Mouse (Mus musculus) layer of hippocampus, adult 8-10 months (tissue): ENCODE measurements around the gene Aim2. TPM values are rescaled to one million over a fixed set of nuclear protein-coding genes. Genes with fewer than 3 reads are reported as not detected.
A peak's percentile ranks its signal among the peaks of the same experiment; 100 is the strongest.
"Not testable (repeated sequence)": the region's sequence is repeated elsewhere in the genome, so short reads cannot be mapped to it uniquely, and the experiment has no call there.

Source experiments
- DNase-seq, 2 experiments: peaks; one replicate each; pipeline ENCODE4 v3.0.0; 2022; ENCODE audit warnings: low spot score in 2 of 2
- total RNA-seq, 4 experiments: library from RNA; stranded (reverse); gene quantifications; 2 replicates each; pipeline ENCODE4 v1.2.4; 2022

Gene Aim2
- 10 to 100 TPM in 1 of 4 experiments, 1 to 10 TPM in 3; 1.8 to 12.4 (median 5.1) TPM for total RNA-seq

DNA sequence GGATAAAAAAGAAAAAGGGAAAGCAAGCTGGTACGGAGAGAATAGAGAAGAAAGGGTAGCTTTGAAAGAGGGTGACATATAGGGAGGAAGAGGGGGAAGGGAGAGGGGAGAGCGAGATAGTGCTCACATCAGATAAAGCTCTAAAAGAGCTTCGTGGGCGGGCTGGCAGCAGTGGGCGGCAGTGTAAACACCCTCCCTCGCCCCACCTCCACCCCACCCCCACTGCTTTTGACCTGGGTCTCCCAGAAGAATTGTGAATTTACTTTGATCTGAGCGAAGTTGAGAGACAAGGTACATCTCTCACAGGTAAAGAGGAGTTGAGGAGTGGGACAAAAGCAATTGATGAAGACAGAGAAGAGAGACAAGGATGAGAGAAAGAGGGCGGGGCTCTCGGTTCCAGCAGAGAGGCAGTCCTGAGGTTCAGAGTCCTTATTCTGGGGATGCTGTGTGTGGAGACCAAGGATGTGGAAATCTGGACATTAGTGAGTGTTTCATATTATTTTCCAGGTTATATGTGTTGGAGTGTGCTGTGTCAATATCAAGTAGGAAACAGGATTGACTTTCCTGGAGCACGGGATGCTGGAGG is at the start of gene Aim2:
TSS of gene Aim2 (plus strand) at position 508 of the 586 bp plus-strand sequence.
- no peak for DNase-seq

DNA sequence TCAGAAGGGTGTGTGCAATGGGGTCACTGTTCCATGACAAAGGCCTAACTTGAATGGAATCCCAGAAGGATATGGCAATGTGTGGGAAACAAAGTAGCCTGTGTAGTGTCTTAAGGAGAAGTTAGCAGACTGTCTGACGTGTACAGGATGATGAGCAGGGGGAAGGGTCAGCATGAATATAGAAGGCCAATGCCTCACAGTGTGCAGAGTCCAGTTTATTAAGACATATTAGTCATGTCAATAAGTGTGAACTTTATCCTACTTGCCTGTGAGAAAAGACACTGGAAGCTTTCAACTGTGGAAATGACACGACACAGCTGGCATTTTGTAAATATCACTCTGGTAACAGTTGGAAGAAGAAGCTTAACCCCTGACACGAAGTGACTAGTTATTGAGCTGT is 47.9 kb upstream of the Aim2 start:
- DNase-seq: not testable (repeated sequence)

DNA sequence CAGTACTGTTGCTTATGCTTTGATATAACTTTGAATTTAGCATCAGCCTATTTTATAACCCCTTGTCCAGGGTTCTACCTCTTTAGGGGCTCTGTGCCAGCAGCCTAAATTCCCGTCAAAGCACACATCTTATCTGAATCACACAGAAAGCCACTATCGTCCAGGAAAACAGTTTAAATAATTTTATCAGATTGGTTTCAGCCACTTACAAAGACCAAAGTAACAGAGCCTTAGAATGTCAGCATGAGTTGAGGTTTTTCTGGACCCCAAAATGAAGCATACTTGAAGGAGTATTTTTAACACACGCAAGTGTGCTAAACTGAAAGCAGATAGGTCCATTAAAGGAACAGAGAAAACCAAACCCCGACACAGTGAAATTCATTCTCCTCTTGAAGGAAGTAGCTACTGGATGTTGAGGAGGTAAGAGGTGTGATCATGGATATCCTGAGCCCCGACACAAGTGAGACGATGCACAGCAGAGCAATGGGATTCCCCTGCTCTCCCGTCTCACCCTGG is 37.1 kb upstream of the Aim2 start:
- DNase-seq: not testable (repeated sequence)

DNA sequence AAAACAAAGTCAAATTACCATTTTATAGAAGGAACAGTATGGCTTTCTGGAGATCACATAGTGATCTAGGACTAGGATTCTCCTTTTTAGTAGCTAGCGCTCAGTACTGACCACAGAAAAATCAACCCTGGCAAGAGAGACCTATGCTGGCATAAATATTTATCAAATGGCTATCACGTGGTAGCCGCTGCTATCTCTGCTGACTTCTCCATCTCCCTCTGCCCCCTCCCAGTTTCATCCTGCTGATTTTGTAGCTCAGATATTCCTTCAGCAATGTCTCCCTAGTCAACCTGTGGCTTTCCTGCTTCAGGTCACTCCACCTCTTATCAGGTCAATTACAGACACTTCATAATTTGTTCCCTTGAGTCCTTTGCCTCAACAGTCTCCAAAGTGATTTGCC is 35.0 kb upstream of the Aim2 start:
- no peak for DNase-seq

DNA sequence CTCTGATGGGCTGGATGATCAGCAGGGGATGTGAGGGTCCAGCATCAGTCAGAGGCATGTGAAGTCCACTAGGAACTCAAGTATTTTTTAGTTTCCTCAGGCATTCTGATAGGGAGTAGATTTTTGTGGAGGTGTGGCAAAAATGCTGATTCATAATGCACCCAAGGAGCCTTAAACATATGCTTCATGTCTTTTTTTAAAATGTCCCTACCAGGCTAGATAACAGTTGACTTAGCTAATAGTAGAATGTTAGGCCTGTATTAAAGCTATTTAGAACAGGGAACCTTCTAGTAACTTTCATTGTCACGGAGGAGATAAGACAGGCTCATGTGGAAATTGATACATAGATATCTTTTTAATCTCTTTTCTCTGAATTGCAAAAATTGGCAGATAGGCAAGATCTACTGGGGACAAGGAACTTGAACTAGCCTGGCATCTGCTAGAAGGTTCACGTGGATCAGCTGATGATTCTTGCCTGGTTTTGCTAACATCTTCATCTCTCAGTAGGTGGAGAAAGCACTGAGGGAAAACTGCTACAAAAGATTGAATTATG is 32.7 kb upstream of the Aim2 start:
- no peak for DNase-seq

DNA sequence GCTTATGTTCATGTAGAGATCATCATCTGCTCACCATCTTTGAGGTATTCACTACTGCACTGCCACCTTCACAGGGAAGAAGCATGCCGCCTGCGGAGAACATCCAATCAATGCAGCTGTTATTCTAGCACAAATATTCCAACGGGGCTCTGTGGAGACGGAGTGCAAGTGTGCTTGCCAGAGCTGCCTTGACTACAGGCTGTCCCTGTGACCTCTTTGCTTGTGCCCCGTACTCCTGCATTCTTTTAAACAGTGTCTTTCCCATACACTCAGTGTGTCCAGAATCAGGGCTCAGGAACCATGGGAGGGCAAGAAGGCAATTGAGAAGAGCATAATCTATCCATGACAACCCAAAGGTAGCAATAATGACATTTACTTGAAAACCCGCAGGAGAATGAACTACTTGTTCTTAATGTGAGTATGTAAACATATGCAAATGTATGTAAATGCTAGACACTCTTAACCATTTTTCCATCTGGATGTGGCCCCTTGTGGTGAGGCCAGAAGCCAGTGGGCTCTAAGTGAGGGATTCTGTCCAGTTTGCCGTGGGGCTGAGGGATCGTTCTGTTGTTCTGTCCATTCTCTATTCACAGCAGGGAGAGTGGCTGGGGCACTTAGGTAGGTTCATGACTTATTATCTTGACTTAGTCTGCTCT is 29.0 kb upstream of the Aim2 start:
- no peak for DNase-seq

DNA sequence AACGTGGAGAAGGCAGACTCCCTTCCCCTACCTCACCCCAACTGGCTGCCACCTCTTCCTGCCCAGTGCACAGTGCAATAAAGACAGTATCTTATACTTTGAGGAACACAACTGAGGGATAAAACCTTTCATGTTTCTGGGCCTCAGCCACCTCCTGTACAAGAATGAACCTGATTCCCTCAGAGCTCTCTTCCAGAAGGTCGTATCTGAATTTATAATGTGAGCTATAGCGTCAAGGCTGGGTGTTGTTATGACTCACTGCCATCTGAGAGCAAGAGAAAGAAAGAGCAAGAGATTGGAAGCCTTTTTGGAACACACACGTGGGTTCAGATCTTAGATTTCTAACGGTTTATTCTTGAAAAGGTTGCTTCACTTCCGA is 28.4 kb upstream of the Aim2 start:
- DNase-seq: no peak

DNA sequence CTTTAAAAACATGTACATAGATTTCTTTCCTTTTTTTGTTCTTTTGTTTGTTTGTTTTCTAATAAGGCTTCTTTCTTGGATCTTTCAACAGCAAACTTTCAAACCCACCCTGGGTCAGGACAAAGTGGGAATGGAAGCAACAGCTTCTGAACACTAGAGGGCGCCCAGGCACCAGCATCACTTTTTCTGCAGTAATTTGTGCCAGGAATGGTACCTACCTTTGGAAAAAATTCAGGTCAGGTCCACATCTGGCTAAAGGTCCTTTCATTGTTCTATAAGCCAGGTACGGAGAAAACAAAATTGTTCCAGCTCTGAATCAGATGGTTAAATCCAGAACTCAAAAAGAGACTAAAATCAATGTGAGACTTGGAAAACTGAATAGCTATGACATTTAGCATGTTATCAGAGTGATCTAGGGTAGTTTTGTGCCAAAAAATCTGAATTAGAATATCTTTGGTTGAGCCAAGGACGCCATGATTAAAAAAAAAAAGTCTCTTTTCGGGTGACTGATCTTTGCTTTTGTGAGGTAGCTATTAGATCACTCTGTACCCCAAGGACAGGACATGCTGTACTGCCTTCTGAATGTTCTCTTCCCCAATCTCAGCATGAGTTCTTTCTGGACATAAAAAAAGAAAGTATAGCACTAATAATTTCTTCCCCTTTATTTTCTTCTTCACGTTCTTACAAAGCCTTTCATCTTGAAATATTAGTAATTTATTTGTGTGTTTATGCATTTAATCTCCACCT is 26.7 kb upstream of the Aim2 start:
- no peak for DNase-seq

DNA sequence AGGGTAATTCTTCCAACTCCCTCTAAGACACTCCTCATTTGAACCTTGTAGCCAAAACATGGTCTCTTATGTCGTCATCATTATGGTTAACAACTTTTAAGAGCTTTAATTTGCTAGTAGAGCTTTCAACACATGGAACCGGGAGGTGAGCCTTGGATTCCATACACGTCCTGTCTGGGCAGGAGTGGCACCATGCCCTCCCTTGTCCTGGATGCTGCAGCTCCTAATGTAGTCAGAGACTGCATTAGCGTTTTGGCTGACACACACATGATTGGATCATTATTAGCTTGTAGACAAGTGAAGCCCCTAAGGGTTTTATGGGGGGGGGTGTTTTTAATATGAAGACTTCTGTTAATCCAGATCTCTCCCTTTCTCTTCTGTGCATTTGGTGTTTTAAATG is 25.7 kb upstream of the Aim2 start:
- no peak for DNase-seq

DNA sequence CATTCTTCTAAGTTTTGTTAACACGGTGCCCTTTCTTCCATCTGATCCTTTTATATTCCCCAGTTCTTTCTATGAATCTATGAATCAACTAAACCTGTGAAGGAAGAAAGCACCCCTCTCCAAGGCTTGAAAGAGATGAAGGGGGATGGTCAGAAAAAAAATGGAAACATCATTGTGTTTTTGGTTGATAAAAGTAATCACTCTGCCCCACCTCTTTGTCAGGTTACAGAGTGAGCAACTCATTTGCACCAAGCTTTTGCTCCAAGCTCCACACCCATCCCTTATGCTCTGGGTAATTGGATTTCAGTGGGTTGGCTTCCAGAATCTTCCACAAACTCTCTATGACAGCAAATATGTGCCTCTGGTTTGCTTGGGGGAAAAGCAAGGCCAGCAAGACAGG is 25.3 kb upstream of the Aim2 start:
- DNase-seq: no peak

DNA sequence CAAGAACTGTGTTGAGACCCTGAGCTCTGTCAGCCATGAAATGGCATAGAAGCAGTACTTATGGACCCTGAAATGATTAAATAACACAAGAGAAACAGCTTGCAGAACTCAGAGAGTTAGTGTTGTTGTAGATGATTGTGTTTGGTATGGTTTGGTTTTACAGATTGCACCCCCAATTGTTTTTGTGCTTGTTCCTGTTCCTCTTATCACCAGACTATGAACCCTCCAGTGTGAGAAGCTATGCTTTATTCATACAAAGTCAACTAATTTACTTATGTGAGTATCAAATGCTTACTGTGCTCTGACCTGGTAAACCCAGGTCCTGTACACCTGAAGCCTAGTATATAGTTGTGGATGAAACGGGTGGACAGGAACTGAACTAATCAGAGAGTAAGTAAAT is 24.1 kb upstream of the Aim2 start:
- no peak for DNase-seq

DNA sequence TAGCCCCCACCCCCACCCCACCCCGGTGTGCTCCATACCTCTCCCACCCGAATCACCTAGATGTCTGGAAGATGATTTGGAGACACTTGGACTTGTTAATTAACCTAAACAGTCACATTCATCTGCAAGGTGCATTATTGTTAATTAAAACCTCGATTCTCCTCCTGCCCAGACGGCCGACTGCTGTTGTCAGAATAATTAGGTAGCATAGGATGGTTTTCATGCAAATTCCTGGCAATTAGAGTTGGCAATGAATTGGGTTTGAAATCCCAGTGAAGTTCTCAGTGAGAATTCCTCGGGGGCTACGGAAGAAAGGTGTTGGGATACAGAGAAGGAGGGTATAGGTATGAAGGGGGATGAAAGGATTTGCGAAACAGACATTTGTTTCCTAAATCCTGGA is 22.2 kb upstream of the Aim2 start:
- DNase-seq: no peak

DNA sequence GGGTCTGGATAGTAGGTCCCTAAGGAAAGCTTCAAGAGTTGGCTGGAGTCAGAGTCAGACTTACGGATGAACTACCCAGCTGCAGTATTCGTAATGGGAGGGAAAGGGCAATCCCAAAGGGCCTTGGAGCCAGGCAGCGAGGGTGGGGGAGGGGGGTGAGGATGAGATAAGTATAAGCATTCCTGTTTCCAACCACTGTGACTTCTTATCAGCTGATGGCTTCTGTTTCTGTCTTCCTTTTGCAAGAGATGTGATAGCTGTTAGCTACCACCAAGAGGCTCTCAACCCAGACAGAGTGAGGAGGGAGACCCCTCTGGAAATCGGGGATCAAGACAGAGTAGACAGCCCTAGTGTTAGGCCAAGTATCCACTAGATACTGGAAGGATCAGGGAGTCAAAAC is 21.5 kb upstream of the Aim2 start:
- DNase-seq: no peak

DNA sequence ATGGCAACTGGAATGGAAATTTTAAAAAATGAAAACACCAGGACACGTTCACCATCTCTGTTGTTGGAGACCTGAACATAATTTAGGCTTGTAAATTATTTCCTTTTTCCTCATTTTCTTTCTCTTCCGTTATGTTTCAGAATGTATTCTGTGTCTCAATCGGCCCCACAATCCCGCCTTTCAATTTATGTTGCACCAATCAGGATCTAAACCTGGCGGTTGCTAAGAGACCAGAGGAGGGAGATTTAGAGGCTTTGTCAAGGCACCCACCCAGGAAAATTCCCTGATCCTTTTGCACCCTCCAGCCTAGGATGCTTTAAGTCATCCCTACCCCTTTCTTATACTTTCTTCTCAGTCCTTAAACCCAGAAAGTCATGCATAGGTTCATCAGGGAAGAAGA is 20.9 kb upstream of the Aim2 start:
- no peak for DNase-seq

DNA sequence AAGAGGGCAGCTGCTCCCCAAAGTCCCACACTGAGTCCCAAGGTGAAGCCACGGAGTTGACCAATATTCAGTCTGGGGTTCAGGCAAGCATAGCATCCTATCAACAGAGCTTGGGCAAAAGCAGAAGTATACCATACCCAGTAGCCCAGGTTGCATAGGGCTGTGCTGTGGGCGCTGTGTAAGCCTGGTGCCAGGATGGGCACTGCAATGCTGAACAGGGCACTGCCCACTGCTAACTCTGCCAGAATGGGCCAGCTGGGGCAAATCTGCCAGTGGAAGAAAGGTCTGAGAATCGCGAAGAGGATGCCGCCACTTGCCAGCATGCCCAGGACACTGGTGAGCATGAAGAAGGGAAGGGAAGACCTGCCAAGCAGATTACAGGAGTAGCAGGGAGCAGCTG is 18.3 kb upstream of the Aim2 start:
- no peak for DNase-seq

DNA sequence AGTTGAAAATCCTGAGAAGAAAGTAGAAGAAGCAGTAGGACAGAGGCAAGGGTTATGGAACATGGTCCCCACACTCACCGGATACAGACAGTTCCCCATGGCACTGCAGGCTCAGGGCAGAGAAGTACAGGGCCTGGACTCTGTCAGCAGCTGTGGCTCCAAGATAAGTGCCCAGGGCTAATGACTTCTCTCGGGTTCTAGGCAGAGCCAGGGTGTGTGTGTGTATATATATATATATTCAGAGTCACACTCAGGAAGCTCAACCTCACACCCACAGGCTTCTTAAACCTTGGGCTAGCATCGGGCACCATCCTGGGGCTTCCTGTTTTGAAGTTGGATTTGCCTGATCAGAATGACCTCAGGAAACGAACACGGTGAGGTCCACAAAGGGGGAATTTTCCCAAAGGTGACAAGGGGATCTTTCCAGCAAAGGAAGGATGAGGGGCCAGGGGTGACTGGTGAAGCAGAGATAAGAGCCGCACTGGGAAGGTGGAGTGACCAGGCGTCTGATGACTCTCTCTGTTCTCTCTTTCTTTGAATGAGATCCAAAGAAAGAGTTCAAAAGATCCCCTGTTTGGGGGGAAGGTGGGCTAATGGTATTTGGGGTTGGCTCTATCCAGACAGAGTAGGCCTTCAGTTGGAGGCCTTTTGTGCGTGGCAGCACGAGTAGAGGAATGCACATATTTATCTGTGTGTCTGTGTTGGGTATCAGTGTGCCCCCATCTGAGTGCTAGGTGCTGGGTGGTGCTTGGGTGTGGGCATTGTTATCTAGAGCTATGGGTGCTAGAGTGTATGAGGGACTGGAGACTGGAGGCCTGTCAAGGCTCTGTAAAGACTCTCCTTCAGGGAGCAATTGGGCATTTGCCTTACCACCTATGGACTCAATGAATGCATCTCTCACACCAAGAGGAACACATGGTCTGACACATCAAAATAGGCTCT is 17.1 kb upstream of the Aim2 start, which contains the start of gene Ackr1:
TSS of gene Ackr1 (minus strand) at position 439 of the 942 bp plus-strand sequence.
- no peak for DNase-seq

DNA sequence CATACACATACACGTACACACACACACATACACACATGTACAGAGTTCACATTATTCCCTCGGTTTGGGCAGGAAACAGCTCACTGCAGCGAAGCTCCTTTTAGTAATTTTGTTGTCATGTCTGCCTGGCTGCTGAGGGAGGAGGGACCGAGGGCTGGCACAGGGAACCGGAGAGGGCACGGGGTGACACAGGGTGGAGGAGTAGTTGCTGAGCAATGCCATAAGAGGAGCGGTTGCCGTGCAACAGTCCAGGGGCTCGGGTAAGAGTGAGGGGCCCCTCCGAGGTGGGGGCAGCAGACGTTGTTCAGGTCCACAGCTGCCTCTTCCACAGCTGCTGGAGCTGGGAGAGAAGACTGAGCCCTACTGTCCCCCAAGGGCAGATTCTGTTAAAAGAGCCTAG is 14.8 kb upstream of the Aim2 start:
- DNase-seq: no peak

DNA sequence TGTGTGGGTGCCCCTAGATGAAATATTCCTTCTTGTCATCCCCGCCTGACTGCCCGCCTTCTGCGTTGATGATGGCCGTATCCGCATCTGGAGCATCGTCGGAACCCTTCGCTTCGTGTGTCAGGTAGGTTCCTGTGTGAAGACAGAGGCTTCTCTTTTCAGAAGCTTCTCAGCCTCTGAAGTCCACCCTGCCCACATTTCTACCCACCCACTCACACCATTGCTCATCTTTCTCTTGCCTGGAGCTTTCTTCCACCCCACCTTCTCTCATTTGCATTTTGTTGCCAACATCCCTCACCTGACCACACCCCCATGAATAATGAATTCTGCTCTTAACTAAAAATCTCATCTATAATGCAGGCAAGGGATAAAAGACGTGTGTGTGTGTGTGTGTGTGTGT is 13.7 kb upstream of the Aim2 start:
- DNase-seq: no peak

DNA sequence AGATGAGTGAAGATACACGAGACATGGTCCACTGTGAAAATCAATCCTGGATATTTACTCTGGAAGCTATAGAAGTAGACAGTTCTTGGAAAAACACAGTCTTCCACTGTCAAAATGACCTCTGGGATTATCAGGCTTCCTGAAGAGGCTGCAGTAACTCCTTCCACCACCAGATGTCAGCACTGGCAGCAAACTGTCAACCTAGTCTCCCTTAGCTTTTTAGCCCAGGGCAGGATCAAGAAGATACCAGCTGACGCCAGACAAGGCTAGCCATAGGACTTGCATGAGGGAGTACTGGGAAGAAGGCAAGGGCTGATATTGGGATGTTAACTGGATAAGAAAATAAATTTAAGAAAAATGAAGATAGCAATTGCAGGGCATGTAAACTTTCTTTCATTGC is 11.1 kb upstream of the Aim2 start:
- peak in 1 of 2 experiments; percentile 68 for DNase-seq

DNA sequence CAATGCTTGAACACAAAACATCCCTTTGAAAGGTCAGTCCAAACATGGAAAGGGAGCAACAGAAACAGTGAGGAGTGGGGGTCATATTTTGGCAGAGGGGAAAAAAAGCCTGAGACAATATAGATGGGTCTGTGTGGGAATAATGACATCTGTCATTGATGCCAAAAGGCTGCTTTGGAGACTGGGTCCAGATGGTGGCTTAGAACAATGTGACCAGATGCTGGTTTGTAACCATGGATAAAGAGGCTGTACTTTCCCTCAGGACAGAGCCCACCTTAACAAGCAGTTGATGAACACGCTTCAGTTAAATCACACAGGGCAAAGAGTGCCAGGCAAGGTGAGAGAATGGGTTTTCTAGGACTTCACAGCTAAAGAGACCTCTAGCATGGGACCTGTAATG is 8.3 kb upstream of the Aim2 start:
- peak in 1 of 2 experiments; percentile 15 for DNase-seq

DNA sequence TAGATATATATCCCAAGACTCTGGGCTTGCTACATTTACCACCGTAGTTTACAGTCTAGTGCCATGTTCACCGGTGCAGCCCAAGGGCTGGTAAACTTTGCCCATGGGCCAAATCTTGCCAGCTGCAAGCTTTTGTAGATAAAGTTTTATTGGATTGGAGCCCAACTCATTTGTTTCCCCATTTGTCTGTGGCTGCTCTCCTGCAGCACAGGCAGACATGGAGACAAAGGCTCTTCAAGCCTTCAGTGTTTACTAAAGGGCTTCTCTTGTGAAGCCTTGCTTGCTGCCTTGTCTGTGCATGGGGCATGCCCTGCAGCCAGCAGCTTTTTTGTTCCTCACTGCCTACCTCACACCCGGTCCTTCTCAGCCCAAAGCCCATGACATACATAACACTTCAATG is 6.7 kb upstream of the Aim2 start:
- DNase-seq: no peak
